Mouse (Mus musculus) thymus, adult 2 months (tissue): ENCODE results near the gene Tvp23a. TPM values are rescaled to one million over a fixed set of nuclear protein-coding genes. Genes with fewer than 3 reads are reported as not detected.

Source experiments
- DNase-seq: peaks from one replicate; pipeline ENCODE4 v3.0.0; 2021
- H3K27ac ChIP-seq: fragments of 200-500 bp; 2 replicates; pipeline ENCODE4 v1.5.1; 2012; ENCODE audit warnings: low read length, control low read depth; ENCODE audit not compliant: control insufficient read depth, insufficient read depth
- H3K27me3 ChIP-seq: fragments of 200-500 bp; 2 replicates; pipeline ENCODE4 v1.6.1; 2012; ENCODE audit warnings: mild to moderate bottlenecking, low read length, moderate library complexity, mixed read lengths; ENCODE audit not compliant: control insufficient read depth, insufficient read depth
- H3K36me3 ChIP-seq: fragments of 200-500 bp; 2 replicates; pipeline ENCODE4 v1.6.1; 2012; ENCODE audit warnings: mild to moderate bottlenecking, low read length, moderate library complexity; ENCODE audit not compliant: control insufficient read depth, insufficient read depth
- H3K4me1 ChIP-seq: fragments of 200-500 bp; replicated peaks from 2 replicates; pipeline ENCODE4 v1.6.1; 2012; ENCODE audit warnings: low read length; ENCODE audit not compliant: control insufficient read depth, insufficient read depth
- H3K4me3 ChIP-seq: fragments of 200-500 bp; 2 replicates; pipeline ENCODE4 v1.5.1; 2012; ENCODE audit warnings: mild to moderate bottlenecking, low read length, control low read depth, moderate library complexity; ENCODE audit not compliant: control insufficient read depth, insufficient read depth
- CTCF ChIP-seq: fragments of 200-500 bp; IDR thresholded peaks from 2 replicates; pipeline ENCODE4 v1.5.1; 2012; ENCODE audit warnings: mild to moderate bottlenecking, control low read depth, low read length, moderate library complexity, borderline replicate concordance; ENCODE audit not compliant: control insufficient read depth, poor library complexity, insufficient read depth; ENCODE audit errors: extremely low read depth
- POLR2A ChIP-seq: fragments of 200-500 bp; IDR thresholded peaks from 2 replicates; pipeline ENCODE4 v1.6.1; 2012; ENCODE audit warnings: mild to moderate bottlenecking, low read length, control low read depth, moderate library complexity; ENCODE audit not compliant: control insufficient read depth, poor library complexity, insufficient read depth; ENCODE audit errors: extremely low read depth
- WGBS: fragments of 180-500 bp; shearing (Covaris S2); methylation state at CpG from one replicate; pipeline ENCODE4 v1.1.7; 2018; 5-methylcytosine and 5-hydroxymethylcytosine counted together
- polyA plus RNA-seq: library from polyadenylated mRNA; depleted of rRNA; stranded (reverse); fragments of >200 nt; gene quantifications from 2 replicates; pipeline ENCODE4 v1.2.3, GENCODE M21; 2012

The Tvp23a gene
- polyA plus RNA-seq, 1 experiment: 3.2 TPM

DNA sequence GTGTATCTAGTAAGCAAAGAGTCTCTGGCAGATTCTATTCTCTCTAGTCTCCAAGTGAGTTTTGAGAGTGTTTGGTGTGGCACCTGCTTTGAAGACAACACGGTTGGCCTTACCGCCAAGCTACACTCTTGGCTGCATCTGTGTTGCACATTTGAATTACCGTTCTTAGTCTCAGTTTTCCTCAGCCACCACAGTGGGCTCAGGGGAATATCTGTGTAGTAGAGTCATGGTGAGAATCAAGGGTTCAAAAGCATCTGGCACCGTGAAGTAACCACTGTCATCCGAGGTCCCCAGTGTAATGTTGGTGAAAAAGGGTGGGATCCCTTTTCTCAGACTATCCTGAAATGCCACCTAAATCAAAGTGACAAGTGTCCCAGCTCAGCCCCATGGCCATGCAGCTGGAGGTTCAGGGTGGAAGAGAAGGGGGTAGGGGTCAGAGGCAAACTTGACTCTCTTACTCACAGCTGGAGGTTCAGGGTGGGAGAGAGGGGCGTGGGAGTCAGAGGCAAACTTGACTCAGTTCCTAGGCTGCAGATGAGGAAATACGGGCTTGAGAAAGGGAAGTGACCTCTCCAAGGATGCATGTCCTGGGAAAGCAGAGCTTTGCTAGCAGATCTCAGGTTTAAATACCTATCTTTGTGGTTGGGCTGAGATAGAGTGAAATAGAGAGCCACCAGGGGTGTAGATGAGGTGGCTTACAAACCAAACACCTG is 41.8 kb upstream of the Tvp23a start:
- 0 out of 2 replicates have a peak, but pooled peaks cover 4% of the 10 kb centered on the region for H3K4me1 ChIP-seq
- 86% methylated on average over 7 of the region's 7 CpGs for WGBS
- no peaks in the 10 kb centered on the region for H3K27me3 ChIP-seq
- no peak for DNase-seq
- TF ChIP-seq POLR2A: no peak
- TF ChIP-seq CTCF: no peak
- H3K27ac ChIP-seq: peak overlapping the region; percentile 13; the same call in 1 of the 2 replicates
- no peak overlapping the region for H3K4me3 ChIP-seq
- no peaks in the 10 kb centered on the region for H3K36me3 ChIP-seq

DNA sequence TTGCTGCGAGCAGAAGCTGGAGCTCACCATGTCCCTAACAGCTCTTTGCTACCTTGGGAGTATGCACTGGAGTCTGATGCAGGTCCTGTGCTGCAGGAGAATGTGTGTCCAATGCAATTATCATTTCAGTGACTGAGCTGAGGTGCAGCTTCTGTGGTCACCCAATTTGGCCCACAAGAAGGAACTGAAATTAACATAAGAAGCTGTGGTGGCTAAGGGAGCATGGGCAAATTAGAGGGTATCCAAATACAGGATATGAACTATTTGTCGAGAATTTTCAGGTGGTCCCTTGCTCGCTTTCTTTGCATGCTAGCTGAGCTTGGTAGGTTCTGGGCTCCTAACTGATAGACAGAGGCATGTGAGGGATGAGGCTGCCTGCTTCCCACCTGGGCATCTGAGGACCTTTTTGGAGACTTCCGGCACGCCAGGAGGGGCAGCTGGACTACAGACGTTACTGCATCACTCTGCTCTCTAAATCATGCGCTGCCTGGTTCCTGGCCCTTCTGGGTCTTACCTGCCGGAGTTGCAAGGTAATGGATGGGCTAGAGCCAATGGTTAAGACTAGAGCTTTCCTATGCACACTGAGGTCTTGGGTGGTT is 40.8 kb upstream of the Tvp23a start:
- H3K27ac ChIP-seq: no peak overlapping the region
- TF ChIP-seq POLR2A: no peak
- TF ChIP-seq CTCF: no peak

DNA sequence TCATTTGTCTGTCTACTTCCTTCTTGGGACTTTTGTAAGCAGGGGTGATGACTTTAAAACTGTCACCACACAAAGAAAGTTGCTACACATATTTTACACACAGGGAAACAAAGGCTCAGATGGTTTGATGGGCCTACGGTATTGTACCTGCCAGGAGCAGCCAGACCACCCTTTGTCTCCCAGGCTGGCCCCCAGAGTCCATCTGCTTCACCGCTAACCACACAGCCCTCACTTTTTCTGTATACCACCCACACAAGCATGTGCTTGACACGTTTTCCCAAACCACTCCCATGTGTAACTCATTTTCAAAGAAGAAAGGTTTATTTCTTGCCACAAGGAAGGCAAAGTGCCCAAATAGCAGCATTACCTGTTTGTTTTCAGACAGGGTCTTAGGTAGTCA is 39.8 kb upstream of the Tvp23a start:
- Histone ChIP-seq H3K4me3 (no peak overlapping the region), H3K27me3 (no peaks in the 10 kb centered on the region), H3K4me1 (0 out of 2 replicates have a peak, but pooled peaks cover 4% of the 10 kb centered on the region), H3K36me3 (no peaks in the 10 kb centered on the region), H3K27ac (no peak overlapping the region)
- DNase-seq: no peak
- TF ChIP-seq CTCF: no peak
- no peak for TF ChIP-seq POLR2A
- WGBS: 43% methylated on average over 3 of the region's 3 CpGs

More for the DNA sequence above, 40.8 kb upstream of the Tvp23a start:
- no peak for DNase-seq
- Histone ChIP-seq H3K27me3 (no peaks in the 10 kb centered on the region), H3K4me3 (no peak overlapping the region), H3K36me3 (no peaks in the 10 kb centered on the region), H3K4me1 (0 out of 2 replicates have a peak, but pooled peaks cover 4% of the 10 kb centered on the region)
- 73% methylated on average over 8 of the region's 8 CpGs for WGBS

DNA sequence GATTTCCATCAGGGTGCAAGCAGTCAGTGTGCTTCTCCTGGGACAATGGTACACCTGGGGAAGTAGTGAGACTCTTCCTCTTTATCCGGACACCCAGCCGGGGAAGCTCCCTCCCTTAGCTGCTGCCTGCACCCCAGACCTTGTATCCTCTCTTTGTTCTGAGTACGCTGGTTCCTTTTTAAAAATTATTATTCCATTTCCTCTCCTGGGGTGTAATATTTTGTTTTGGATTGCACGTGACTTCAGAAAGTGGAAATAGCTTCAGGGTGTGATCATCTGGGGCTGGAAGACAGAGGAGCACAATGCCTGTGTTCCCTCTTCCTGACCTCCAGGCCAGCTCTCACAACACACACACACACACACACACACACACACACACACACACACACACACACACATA is 35.2 kb upstream of the Tvp23a start:
- DNase-seq: no peak
- Histone ChIP-seq H3K27ac (no peak overlapping the region), H3K4me1 (no peaks in the 10 kb centered on the region), H3K4me3 (no peak overlapping the region), H3K27me3 (no peaks in the 10 kb centered on the region), H3K36me3 (no peaks in the 10 kb centered on the region)
- WGBS: 60% methylated on average over 4 of the region's 4 CpGs
- TF ChIP-seq POLR2A (no peak), CTCF (no peak)

DNA sequence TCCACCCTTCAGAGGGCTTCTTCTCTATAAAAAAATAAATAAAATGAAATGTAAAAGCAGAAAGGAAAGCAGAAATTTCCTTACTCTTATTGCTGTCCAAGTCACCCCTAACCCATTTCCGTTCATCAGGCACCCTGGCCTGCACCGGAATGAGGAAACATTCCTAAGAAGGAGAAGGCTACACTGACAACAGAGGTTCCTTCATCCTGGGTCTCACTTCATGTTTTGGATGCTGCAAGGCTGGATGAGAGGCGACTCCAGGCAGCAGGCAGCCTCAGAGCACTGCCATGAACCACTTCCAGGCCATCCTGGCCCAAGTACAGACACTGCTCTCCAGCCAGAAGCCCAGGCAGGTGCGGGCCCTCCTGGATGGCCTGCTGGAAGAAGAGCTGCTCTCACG is 32.7 kb upstream of the Tvp23a start, which contains the start of gene Ciita:
TSS of gene Ciita (plus strand) at position 203 of the 400 bp plus-strand sequence.
- Histone ChIP-seq H3K27ac (no peak within 1 kb of the TSS), H3K4me1 (no peaks in the 10 kb centered on the region), H3K4me3 (no peak within 1 kb of the TSS), H3K36me3 (no peaks in the 10 kb centered on the region), H3K27me3 (no peaks in the 10 kb centered on the region)
- DNase-seq: no peak
- no peak for TF ChIP-seq POLR2A
- no peak for TF ChIP-seq CTCF
- WGBS: 94% methylated on average over 5 of the region's 5 CpGs

DNA sequence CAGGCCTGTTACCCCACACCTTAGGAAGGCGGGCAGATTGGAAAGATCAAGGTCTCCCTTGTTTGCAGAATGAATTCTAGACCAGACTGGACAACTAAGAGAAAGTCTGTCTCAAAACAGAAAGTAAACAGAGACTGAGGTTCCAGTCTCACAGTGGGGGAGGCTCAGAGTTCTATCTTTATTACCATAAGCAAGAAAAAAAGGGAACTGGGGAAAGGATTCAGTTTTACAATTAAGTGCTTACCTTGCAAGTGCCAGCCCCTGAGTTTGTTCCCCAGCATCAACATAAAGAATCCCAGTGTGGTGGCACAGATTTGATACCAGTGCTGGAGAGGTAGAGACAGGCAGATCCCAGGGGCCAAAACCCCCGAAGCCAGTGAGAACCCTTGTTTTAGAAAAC is 28.8 kb upstream of the Tvp23a start:
- TF ChIP-seq CTCF (no peak), POLR2A (no peak)
- 82% methylated on average over 2 of the region's 2 CpGs for WGBS
- no peak for DNase-seq
- H3K4me3 ChIP-seq: no peak overlapping the region
- H3K27ac ChIP-seq: no peak overlapping the region
- H3K4me1 ChIP-seq: no peaks in the 10 kb centered on the region
- no peaks in the 10 kb centered on the region for H3K36me3 ChIP-seq
- H3K27me3 ChIP-seq: no peaks in the 10 kb centered on the region

DNA sequence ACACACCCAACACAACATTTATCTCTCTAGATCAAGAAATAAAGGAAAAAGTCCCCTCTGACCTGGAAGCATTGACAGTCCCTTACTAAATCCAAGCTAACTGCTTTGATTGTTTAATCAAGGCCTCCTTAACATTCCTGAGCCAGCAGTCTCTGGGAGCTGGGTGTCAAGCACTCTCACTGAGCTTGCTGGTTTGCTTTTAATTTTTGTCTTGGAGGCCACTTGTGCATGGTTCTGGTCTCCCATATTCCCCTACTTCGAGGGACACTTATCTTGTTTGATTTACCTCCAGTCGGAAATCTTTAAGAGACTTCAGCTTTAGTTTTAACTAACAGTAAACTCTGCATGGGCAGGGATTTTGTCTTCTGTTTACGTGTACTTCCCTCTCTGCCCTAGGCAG is 27.8 kb upstream of the Tvp23a start:
- peaks cover 2% of the 10 kb centered on the region; the same call in 1 of the 2 replicates for H3K4me1 ChIP-seq
- no peak overlapping the region for H3K4me3 ChIP-seq
- no peaks in the 10 kb centered on the region for H3K36me3 ChIP-seq
- no peaks in the 10 kb centered on the region for H3K27me3 ChIP-seq
- no peak overlapping the region for H3K27ac ChIP-seq
- TF ChIP-seq CTCF (no peak), POLR2A (no peak)
- WGBS: 84% methylated on average over 3 of the region's 3 CpGs
- no peak for DNase-seq
